Comparison of ENCODE assay signal across 22 mouse cellular contexts in genomic region chr2:70961086-70961941, GRCm38 (mm10).
DNase-seq lines count a peak whose midpoint lies in the region; ATAC-seq and TF ChIP-seq lines count a peak whose summit lies in the region.
"Had no signal": no experiment of that assay in that cellular context is flagged by ENCODE, and none has a peak within 500 bp of the region (broad histone marks: within the 10 kb centered on the region; RNA-seq: fewer than 3 reads in every experiment).

No protein-coding gene starts in this region.

- no peak for TF ChIP-seq CTCF in forebrain, postnatal 0 days (IDR thresholded peaks at IDR 0.05; ENCODE audit: low read depth)

- H3K4me3 ChIP-seq in forebrain, postnatal 0 days (ENCODE audit: low read depth, low read length), result no peak overlapping the region
- H3K4me3 ChIP-seq in forebrain, embryonic 12.5 days (replicated peaks), result no peak overlapping the region
- no peak overlapping the region for H3K4me3 ChIP-seq in neural tube, embryonic 13.5 days
- no peak overlapping the region for H3K4me3 ChIP-seq in heart, embryonic 10.5 days
- H3K4me3 ChIP-seq: embryonic facial prominence, embryonic 10.5 days; heart, embryonic 15.5 days; intestine, embryonic 15.5 days had no signal

- peak; percentile 67 for ATAC-seq in forebrain, postnatal 0 days
- no peak for ATAC-seq in forebrain, embryonic 12.5 days (ENCODE audit: low FRiP score)
- no peak for ATAC-seq in neural tube, embryonic 13.5 days (ENCODE audit: low read depth)
- ATAC-seq in cerebellum, adult (ENCODE audit: insufficient number of reproducible peaks, low FRiP score, low TSS enrichment), result no peak
- ATAC-seq: forebrain, embryonic 14.5 days; intestine, embryonic 15.5 days had no signal

- peak overlapping the region; percentile 59 for H3K27ac ChIP-seq in forebrain, postnatal 0 days (ENCODE audit: low read depth, low read length)
- H3K27ac ChIP-seq in forebrain, embryonic 12.5 days, result no peak overlapping the region
- H3K27ac ChIP-seq in neural tube, embryonic 13.5 days (replicated peaks), result peak overlapping the region; percentile 68
- H3K27ac ChIP-seq in heart, embryonic 10.5 days, result no peak overlapping the region
- H3K27ac ChIP-seq: embryonic facial prominence, embryonic 10.5 days; heart, embryonic 15.5 days; intestine, embryonic 15.5 days had no signal

- DNase-seq in forebrain, postnatal 0 days, result peak; percentile 45
- DNase-seq in neural tube, embryonic 10.5 days (ENCODE audit: extremely low spot score, low spot score), result no peak
- DNase-seq in A20 (ENCODE audit: low read depth, low spot score), result peak; percentile 79
- peak; percentile 10 for DNase-seq in brain, embryonic 18.5 days (ENCODE audit: low read depth, low spot score)
- DNase-seq in heart, embryonic 10.5 days (ENCODE audit: low spot score), result no peak
- DNase-seq: adrenal gland, adult 8-10 months; adrenal gland, postnatal 36 days; cerebellum, adult 18-20 months; cerebellum, adult 9-11 months; cerebellum, postnatal 36 days; gastrocnemius, postnatal 10 days; heart, adult 18-20 months; heart, postnatal 14 days had no signal

- WGBS in forebrain, postnatal 0 days, result 54% methylated on average over 6 of the region's 6 CpGs
- 75% methylated on average over 6 of the region's 6 CpGs for WGBS in forebrain, embryonic 12.5 days
- 82% methylated on average over 6 of the region's 6 CpGs for WGBS in neural tube, embryonic 13.5 days
- 78% methylated on average over 6 of the region's 6 CpGs for WGBS in heart, embryonic 10.5 days

- H3K4me2 ChIP-seq in forebrain, postnatal 0 days (ENCODE audit: low read depth), result no peak overlapping the region
- H3K4me2 ChIP-seq in forebrain, embryonic 12.5 days, result no peak overlapping the region
- no peak overlapping the region for H3K4me2 ChIP-seq in neural tube, embryonic 13.5 days
- H3K4me2 ChIP-seq: heart, embryonic 11.5 days; heart, embryonic 15.5 days; hindbrain, embryonic 14.5 days; intestine, embryonic 15.5 days had no signal

- no peak overlapping the region for H3K9ac ChIP-seq in forebrain, postnatal 0 days
- H3K9ac ChIP-seq in forebrain, embryonic 12.5 days, result no peak overlapping the region
- no peak overlapping the region for H3K9ac ChIP-seq in neural tube, embryonic 13.5 days
- H3K9ac ChIP-seq: heart, embryonic 15.5 days; hindbrain, embryonic 14.5 days; intestine, embryonic 15.5 days had no signal

- no peaks in the 10 kb centered on the region for H3K4me1 ChIP-seq in forebrain, postnatal 0 days (ENCODE audit: insufficient read depth)
- H3K4me1 ChIP-seq in forebrain, embryonic 12.5 days, result peaks cover 14% of the 10 kb centered on the region; the same call in 1 of the 2 replicates
- H3K4me1 ChIP-seq in neural tube, embryonic 13.5 days (replicated peaks), result peaks cover 27% of the 10 kb centered on the region
- 0 out of 2 replicates have a peak, but pooled peaks cover 3% of the 10 kb centered on the region for H3K4me1 ChIP-seq in heart, embryonic 10.5 days
- H3K4me1 ChIP-seq: embryonic facial prominence, embryonic 10.5 days; heart, embryonic 15.5 days; intestine, embryonic 15.5 days had no signal

- H3K27me3 ChIP-seq in forebrain, postnatal 0 days (ENCODE audit: insufficient read depth, low read length), result no peaks in the 10 kb centered on the region
- H3K27me3 ChIP-seq in forebrain, embryonic 12.5 days, result no peaks in the 10 kb centered on the region
- H3K27me3 ChIP-seq in neural tube, embryonic 13.5 days, result no peaks in the 10 kb centered on the region
- H3K27me3 ChIP-seq in heart, embryonic 10.5 days (ENCODE audit: insufficient read depth, poor library complexity, severe bottlenecking), result no peaks in the 10 kb centered on the region
- H3K27me3 ChIP-seq: heart, embryonic 15.5 days; intestine, embryonic 15.5 days had no signal

- H3K9me3 ChIP-seq in forebrain, postnatal 0 days (ENCODE audit: low read length), result no peaks in the 10 kb centered on the region
- H3K9me3 ChIP-seq in forebrain, embryonic 12.5 days, result no peaks in the 10 kb centered on the region
- no peaks in the 10 kb centered on the region for H3K9me3 ChIP-seq in neural tube, embryonic 13.5 days
- no peaks in the 10 kb centered on the region for H3K9me3 ChIP-seq in heart, embryonic 10.5 days
- H3K9me3 ChIP-seq: embryonic facial prominence, embryonic 10.5 days; heart, embryonic 15.5 days; intestine, embryonic 15.5 days had no signal

- no peaks in the 10 kb centered on the region; the same call in 1 of the 2 replicates for H3K36me3 ChIP-seq in forebrain, postnatal 0 days (ENCODE audit: insufficient read depth)
- H3K36me3 ChIP-seq in forebrain, embryonic 12.5 days (replicated peaks), result no peaks in the 10 kb centered on the region
- H3K36me3 ChIP-seq in neural tube, embryonic 13.5 days, result no peaks in the 10 kb centered on the region
- H3K36me3 ChIP-seq in heart, embryonic 10.5 days, result no peaks in the 10 kb centered on the region
- H3K36me3 ChIP-seq: heart, embryonic 15.5 days; intestine, embryonic 15.5 days had no signal

Comparison
In these comparisons a context has a peak if more than half of its experiments do, and no peak if none do; other contexts are left out.
1. H3K27ac ChIP-seq: peak in forebrain, postnatal 0 days (single experiment) and neural tube, embryonic 13.5 days (single experiment); none in forebrain, embryonic 12.5 days (single experiment) and heart, embryonic 10.5 days (single experiment).
2. DNase-seq: peak in forebrain, postnatal 0 days (single experiment), A20 (single experiment) and brain, embryonic 18.5 days (single experiment); none in neural tube, embryonic 10.5 days (single experiment) and heart, embryonic 10.5 days (single experiment).